Mouse (Mus musculus) pancreas, adult 10 weeks (tissue): Measurements from ENCODE around the gene Tmem126a. TPM values are rescaled to one million over a fixed set of nuclear protein-coding genes. Genes with fewer than 3 reads are reported as not detected.

Source experiments
- polyA plus RNA-seq: library from polyadenylated mRNA; stranded (reverse); fragments of 350-450 nt; fragmentation: Illumina TruSeq; extraction: RNeasy Lipid Tissue Mini Kit (QIAGEN cat#74804); gene quantifications from one replicate; pipeline ENCODE4 v1.2.3, GENCODE M21; 2015; ENCODE audit warnings: low read depth, low replicate concordance; ENCODE audit not compliant: insufficient read depth

Tmem126a gene
- polyA plus RNA-seq = 16.1 TPM

GRCm38 (mm10) chr7:90456845-90457468 is at the start of gene Tmem126a:
Tmem126a (minus strand) TSS chr7:90457229.

DNA sequence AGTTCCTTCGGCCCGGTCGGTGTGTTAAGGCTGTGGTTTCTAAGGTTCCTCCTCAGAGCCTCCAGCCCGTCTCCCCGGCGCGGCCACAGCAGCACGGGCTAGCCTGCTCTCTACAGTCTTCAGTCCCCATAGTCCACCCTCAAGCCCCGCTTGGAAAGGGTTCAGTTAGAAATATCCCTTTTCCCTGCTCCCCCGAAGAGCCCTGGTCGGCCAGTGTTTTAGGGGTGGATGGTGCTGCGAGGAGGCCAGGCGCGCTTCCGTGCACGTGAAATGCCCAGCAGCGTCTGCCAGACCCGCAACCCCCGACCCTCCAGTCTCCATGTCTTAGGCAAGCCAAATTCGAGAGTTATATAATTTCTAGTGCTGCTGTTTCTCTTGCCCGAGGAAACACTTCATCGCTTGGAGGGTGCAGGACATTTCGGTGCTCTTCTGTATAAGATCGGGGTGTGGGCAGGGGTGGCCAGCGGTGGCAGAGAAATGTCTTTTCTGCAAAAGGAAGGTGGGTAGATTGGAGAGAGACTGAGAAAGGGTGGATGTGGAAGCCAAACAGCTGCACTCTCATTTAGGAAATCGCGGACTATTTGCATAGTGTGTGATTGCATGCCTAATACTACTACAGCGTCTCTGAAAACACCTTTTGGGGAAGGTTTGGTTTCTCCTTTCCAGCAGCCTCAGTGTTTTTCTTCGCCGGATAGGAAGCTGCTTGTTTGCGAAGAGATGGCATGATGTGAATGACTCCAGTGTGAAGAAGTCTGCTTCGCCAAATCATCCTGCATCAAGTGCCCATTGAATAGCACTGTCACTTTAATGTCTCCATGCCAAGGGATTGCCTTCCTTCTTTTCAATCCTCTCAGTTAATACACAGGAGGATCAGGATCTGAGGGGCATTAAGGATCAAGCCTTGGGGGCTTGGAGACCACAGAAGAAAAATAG is 19.6 kb upstream of the Tmem126a start, which contains the start of gene Dlg2:
Gene Dlg2, plus strand, starts transcription at position 360 of the 933 bp plus-strand sequence.

DNA sequence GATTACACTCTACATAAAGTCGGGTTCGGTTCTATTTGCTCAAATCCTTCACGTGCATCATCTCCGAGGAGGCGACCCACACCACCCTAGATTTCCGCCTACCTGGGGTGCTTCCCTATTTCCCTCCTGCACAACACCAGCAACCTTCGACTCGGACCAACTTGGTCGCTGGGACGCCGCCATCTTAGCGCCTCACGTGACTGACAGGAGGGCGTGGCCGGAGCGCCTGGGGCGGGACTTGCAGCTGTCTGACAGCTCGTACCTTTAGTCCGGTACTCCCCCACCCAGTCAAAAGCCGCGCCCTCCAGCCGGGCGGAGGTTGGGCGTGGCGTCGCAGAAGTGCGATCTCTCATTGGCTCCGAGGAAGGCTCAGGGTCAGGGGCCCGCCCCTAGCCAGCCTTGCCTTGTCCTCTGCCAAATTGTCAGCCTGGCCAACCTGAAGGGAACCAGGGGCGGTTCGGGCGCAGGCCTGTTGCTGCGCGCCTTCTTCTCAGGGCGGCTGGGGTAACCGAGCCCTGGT is 18.8 kb upstream of the Tmem126a start, which contains the start of gene Tmem126b:
Gene Tmem126b, minus strand, starts transcription at position 209 of the 520 bp plus-strand sequence.

DNA sequence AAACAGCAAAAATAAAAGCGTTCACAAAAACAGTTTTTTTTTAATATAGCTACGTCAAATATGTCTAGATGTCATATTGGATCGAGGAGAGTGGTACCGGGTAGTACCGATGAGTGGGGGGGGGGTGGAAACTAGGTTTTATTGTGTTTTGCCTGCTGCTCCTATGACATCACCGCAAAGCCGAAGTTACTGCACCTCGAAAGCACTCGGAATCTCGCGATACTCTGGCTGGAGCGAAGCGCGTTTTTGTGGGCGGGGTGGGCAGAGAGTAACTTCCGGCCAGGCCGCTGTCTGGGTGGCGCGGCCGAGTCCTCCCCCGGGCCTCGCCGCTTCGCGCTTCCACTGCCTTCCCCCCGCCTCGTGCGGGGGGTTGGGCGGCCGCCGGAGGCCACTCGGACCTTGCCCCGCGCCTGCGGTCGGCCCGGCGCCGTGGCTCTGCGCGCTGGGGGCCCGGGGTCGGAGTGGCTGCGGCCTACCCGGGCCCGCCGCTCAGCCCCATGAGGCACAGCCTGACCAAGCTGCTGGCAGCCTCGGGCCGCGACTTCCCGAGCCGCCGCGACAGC is 14.4 kb downstream of the Tmem126a start, which contains the start of gene Crebzf:
Gene Crebzf, plus strand, starts transcription at position 212 of the 563 bp plus-strand sequence.

DNA sequence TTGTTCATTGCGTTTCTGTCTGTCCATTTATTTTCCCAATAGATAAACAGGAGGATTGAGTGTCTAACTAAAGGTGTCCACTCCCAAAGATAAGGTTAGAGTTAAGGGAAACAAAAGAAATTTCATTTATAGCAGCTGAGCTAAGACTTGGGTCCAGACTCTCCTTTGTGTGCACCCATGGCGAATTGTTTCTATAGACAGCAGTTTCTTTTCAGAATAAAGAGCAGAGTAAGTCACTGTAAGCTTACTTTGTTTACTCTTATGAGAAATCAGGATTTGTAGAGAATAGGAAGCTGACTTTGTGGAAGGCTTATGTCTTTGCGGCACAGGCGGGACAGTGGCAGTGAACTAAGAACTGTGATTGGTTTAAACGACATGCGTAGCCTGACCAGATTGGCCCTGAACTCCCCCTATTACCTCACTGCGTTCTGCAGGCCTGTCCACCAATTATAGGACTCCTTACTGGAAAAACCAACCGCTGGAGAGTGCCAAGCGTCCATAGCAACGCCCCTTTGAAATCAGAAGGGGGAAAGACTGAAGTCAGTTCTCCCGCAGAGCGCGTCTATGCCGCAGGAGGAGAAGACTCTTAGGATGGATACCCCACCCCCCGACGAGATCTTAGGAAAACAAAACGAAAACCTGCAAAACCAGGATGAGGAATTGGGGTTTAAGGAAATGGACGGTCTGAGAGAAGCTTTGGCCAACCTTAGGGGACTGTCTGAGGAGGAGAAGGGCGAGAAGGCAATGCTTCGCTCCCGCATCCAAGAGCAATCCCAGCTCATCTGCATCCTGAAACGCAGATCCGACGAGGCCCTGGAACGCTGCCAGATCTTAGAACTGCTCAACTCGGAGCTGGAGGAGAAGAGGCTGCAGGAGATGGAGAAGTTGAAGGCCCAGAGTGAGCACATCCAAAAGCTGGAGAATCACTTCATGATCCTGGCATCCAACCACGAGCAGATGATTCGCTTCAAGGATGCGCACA is 30.7 kb downstream of the Tmem126a start, which contains the start of gene Ccdc89:
Gene Ccdc89, plus strand, starts transcription at position 558 of the 982 bp plus-strand sequence.

Other genes with a start within 250 kb of the Tmem126a start
- gene Ccdc83, start 191.5 kb downstream of the Tmem126a start, polyA plus RNA-seq = not detected
- 1.7 TPM for gene Sytl2, start 155.0 kb downstream of the Tmem126a start, polyA plus RNA-seq
- not detected for gene Ccdc89, start 30.7 kb downstream of the Tmem126a start, polyA plus RNA-seq
- 27.0 TPM for gene Crebzf, start 14.5 kb downstream of the Tmem126a start, polyA plus RNA-seq
- gene Tmem126b, start 18.8 kb upstream of the Tmem126a start, polyA plus RNA-seq = 5.9 TPM
- 0.61 TPM for gene Dlg2, start 19.4 kb upstream of the Tmem126a start, polyA plus RNA-seq